Mouse (Mus musculus) bone marrow macrophage, adult 2 months (primary cell): ENCODE measurements around the gene Xpo6. TPM values are rescaled to one million over a fixed set of nuclear protein-coding genes. Genes with fewer than 3 reads are reported as not detected.

Source experiments
- H3K27ac ChIP-seq: 2 replicates; pipeline ENCODE4 v1.5.1; 2012; ENCODE audit warnings: low read depth, low read length; ENCODE audit not compliant: insufficient read depth
- H3K4me1 ChIP-seq: 2 replicates; pipeline ENCODE4 v1.6.1; 2012; ENCODE audit warnings: low read length; ENCODE audit not compliant: control insufficient read depth, insufficient read depth
- H3K4me3 ChIP-seq: 2 replicates; pipeline ENCODE4 v1.5.1; 2012; ENCODE audit warnings: mild to moderate bottlenecking, low read length, moderate library complexity; ENCODE audit not compliant: insufficient read depth
- CTCF ChIP-seq: IDR thresholded peaks from 2 replicates; pipeline ENCODE4 v1.5.1; 2012; ENCODE audit warnings: low read depth, mild to moderate bottlenecking, low read length, moderate library complexity
- POLR2A ChIP-seq: IDR thresholded peaks from 2 replicates; pipeline ENCODE4 v1.6.1; 2012; ENCODE audit warnings: mild to moderate bottlenecking, low read depth, low read length, borderline replicate concordance
- polyA plus RNA-seq: library from polyadenylated mRNA; stranded (reverse); fragments of >200 nt; gene quantifications from 2 replicates; pipeline ENCODE4 v1.2.4, GENCODE M21; 2012; ENCODE audit not compliant: missing spikeins, insufficient read depth, insufficient read length

Gene Xpo6
- polyA plus RNA-seq: 64.2 and 86.2 TPM in 2 replicates

DNA sequence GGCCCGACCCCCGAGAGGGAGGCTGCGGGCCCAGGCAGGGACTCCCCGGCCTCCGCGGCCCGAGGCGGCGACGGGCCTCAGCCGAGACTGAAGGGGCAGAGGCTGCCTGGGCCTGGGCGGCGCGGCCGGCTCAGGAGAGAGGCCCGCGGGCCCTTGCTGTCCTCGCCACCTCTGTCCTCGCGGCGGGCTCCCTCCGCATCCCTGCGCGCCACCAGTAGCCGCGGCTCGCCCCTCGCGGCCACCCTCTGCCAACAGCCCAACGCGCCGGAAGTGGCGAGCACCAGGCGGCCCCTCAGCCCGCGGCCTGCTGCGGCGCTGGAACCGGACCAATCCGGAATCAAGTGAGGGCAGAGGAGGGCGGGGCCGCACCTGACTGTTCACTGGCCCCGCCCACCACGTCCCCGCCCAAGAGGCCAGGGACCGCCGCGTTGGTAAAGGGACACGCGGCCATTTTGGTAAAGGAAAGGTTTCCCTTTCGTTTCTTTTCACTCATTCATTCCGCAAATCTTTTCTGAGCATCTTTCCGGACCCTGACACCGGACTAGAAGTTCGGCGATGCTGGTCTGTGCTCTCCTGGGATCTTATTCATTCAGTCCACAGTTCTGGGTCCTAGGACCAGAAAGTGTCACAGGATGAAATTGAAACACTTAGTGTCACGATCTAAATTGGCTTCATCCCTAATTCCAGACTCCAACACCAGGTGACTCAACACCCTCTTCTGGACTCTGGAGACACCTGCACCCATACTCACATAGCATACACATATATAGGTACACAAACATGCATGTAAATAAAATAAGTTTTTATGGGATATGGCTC lies at the start of gene Xpo6:
Gene Xpo6, minus strand, starts transcription at position 324 of the 819 bp plus-strand sequence.
- Histone ChIP-seq H3K4me3 (peak within 1 kb of the TSS; percentile 99), H3K27ac (peak within 1 kb of the TSS; percentile 41), H3K4me1 (peaks cover 11% of the 10 kb centered on the region)
- TF ChIP-seq POLR2A (no peak), CTCF (no peak)

DNA sequence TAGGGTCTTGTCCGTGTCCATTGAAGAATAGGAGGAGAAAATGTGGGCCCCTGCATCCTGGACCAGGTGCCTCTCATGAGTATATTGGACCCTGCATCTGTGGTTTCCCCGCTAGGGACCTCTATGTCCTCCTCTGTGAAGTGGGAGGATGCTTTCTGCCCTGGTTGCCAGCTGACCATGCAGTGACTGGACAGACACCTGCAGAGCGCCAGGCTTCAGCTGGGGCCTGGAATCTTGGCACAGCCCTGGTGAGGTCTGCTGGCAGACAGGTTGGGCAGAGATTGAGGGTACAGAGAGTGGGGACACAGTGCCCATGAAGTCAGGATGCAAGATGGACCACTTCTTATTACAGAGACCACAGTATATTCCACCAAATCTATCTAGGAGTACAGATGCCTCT lies 49.7 kb upstream of the Xpo6 start:
- H3K4me1 ChIP-seq: no peaks in the 10 kb centered on the region
- H3K27ac ChIP-seq: no peak overlapping the region
- no peak for TF ChIP-seq CTCF
- TF ChIP-seq POLR2A: no peak
- no peak overlapping the region for H3K4me3 ChIP-seq

DNA sequence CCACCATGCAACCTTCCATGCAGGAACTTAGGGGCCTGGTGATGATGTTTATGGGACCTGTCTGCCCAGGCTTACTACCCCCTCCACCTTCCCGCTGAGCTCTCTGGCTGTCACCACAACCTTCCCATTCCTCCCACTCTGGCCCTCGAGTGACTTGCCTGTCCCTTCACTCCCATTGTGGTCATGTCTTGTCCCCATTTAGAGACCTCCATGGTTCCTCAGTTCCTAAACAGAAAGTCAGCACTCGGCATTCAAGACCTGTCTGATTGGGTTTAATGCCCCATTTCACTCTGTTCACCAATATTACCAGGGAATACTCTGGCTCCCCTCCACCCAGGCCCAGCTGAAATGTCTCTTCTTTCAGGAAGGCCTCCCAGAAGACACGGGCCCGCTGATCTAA lies 48.8 kb upstream of the Xpo6 start:
- Histone ChIP-seq H3K4me3 (no peak overlapping the region), H3K4me1 (peaks cover 3% of the 10 kb centered on the region), H3K27ac (no peak overlapping the region)
- TF ChIP-seq POLR2A: no peak
- TF ChIP-seq CTCF: no peak

DNA sequence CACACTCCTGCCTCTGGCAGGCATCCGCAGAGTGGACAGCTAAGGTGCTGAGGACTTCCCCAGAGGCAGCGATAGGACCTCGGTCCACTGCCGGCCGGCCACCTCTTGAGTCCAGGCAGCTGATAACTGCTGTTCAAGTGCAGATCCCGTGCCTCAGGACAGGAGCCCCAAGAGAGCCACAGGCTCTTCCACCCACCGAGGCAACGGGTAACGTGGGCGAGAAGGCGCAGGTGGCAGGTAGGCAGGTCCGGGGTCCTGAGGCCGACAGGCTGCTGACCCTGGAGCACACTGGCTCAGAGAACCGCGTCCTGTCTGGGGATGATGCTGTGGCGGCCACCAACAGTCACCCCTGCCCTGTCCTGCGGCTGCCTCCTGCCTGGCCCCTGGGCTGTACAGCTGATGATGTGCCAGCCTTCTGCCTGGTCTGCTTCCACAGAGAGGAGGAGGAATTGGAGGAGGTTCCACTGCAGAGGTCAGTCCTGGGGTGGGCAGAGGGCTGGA lies 48.4 kb upstream of the Xpo6 start:
- peaks cover 8% of the 10 kb centered on the region for H3K4me1 ChIP-seq
- no peak overlapping the region for H3K4me3 ChIP-seq

DNA sequence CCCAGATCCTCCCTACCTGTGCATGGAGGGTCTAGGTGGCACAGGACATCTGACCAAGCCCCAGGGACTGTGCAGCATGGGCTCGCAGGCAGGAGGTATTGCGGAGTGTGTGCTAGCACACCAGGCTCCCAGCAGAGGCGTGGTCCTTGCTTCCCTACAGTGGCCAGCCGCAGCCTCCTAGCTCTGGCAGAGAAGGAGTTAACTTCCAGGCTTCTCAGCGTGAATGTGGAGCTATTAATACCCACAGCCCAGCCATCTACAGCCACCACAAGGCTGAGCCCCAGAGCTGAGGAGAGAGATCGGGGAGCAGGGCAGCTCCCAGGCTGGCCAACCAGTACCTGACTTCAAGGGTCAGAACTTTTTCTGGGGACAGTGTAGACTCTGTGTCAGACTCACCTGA lies 47.8 kb upstream of the Xpo6 start:
- Histone ChIP-seq H3K27ac (no peak overlapping the region), H3K4me1 (peaks cover 8% of the 10 kb centered on the region), H3K4me3 (no peak overlapping the region)
- TF ChIP-seq POLR2A (no peak), CTCF (no peak)

More for the DNA sequence above, 48.4 kb upstream of the Xpo6 start:
- TF ChIP-seq POLR2A (no peak), CTCF (no peak)
- H3K27ac ChIP-seq: no peak overlapping the region

DNA sequence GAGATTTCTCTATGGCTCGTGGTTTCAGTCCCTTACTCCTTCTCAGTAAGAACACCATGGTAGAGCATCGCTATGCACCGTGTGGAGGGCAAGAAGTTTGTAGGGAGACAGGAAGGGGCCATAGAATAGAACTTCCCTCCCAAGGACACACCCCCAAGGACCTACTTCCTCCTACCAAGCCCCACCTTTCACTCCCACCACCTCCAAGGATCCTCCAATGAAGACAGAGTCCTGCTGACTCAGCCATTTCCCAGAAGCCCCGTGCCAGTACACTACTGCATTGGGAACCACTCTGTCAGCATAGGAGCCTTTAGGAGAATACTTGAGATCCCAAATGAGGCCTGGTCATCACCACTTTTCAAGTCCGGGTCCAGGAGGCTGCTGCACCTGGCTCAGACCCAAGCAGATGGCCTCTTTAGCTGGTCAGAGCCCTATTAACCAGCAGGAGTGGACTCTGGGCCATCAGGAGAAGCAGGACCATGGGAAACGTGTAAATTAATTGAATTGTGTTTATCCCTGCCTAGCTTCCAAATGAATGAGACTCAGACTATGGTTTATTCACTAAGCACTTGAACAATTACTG lies 44.0 kb upstream of the Xpo6 start:
- Histone ChIP-seq H3K4me3 (no peak overlapping the region), H3K27ac (no peak overlapping the region), H3K4me1 (peaks cover 8% of the 10 kb centered on the region)
- TF ChIP-seq POLR2A (no peak), CTCF (no peak)

DNA sequence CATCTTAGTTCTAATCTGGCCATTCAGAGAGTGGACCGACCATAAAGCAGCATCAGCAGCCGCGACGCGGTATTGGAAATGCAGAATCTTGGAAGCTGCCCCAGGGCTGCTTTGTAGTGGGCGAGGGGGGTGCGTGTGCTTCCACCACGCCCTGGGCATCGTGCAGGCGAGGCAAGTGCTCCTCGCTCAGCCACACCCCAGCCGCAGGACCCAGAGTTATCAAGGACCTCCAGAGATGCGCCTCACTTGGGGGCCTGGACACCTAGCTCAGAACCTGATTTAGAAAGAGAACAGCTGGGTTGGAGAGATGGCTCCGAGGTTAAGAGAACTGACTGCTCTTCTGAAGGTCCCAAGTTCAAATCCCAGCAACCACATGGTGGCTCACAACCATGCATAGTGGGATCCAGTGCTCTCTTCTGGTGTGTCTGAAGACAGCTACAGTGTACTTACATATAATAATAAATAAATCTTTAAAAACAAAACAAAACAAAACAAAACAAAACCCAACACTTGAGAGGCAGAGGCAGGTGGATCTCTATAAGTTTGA lies 40.6 kb upstream of the Xpo6 start:
- no peak overlapping the region for H3K27ac ChIP-seq
- H3K4me1 ChIP-seq: peaks cover 9% of the 10 kb centered on the region
- TF ChIP-seq CTCF (no peak), POLR2A (no peak)
- H3K4me3 ChIP-seq: no peak overlapping the region

DNA sequence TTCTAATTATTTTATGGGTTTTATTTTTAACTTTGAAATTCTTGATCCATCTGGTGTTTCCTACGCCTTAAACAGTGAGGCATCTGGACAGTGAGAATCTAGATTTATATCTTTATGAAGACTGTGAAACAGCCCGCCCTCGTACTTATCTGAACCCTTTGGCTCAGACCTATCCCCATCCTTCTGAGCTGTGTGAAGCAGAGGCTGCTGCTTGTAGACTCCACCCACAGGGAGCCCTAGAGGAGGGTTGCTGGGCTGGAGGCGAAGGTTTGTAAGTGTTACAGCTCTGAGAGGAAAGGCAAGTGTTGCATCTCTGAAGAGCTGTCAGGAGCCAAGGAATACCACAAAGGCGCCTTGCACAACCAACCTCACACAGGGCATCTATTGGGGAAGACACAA lies 36.5 kb upstream of the Xpo6 start:
- no peak overlapping the region for H3K4me3 ChIP-seq
- peaks cover 4% of the 10 kb centered on the region for H3K4me1 ChIP-seq
- no peak overlapping the region for H3K27ac ChIP-seq
- no peak for TF ChIP-seq CTCF

DNA sequence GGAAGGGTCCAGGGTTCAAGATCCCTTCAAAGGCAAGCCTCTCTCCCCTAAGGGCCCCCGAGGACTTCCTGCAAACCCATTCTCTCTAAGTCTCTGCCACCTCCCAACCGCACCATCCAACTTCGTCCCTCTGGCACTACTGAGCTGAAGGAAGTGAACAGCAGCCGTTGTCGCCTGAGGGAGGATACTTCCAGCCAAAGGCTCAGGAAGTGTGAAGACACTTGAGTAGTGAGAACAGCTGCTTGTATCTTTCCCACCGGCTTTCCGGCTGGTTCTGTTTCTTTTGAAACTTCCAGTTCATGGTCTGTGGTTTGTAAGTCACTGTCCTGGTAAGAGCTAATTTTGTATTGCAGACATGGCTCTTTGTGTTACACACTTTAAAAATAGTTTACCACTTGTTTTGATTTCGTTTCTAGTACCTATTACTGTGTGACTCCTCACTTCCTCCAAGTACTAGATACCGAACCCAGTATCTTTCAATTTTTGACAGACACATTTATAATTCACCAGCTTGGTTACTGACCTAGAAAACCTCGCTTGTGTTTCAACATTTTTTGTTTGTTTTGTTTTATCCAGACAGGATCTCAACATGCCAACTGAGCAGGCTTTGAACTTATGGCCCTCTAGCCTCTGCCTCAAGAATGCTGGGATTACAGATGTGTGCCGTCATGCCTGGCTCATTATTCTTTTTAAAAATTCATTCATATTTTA lies 35.9 kb upstream of the Xpo6 start:
- Histone ChIP-seq H3K27ac (peak overlapping the region; percentile 24), H3K4me1 (peaks cover 4% of the 10 kb centered on the region)

More for the DNA sequence above, 35.9 kb upstream of the Xpo6 start:
- H3K4me3 ChIP-seq: no peak overlapping the region
- TF ChIP-seq POLR2A: no peak
- TF ChIP-seq CTCF: no peak
